Mouse (Mus musculus) thymus, postnatal 0 days (tissue): ENCODE results near the gene Eif4e2. TPM values are rescaled to one million over a fixed set of nuclear protein-coding genes. Genes with fewer than 3 reads are reported as not detected.

Experiments used
- DNase-seq: peaks from one replicate; pipeline ENCODE4 v3.0.0-alpha.2; 2015; ENCODE audit warnings: low spot score
- polyA plus RNA-seq: library from polyadenylated mRNA; unstranded; fragments of >200 nt; fragmentation: Nextera tagmentation; extraction: Ambion mirVana; gene quantifications from 2 replicates; pipeline ENCODE4 v1.2.1, GENCODE M21; 2015

The Eif4e2 gene
- polyA plus RNA-seq: 167 and 170 TPM in 2 replicates

DNA sequence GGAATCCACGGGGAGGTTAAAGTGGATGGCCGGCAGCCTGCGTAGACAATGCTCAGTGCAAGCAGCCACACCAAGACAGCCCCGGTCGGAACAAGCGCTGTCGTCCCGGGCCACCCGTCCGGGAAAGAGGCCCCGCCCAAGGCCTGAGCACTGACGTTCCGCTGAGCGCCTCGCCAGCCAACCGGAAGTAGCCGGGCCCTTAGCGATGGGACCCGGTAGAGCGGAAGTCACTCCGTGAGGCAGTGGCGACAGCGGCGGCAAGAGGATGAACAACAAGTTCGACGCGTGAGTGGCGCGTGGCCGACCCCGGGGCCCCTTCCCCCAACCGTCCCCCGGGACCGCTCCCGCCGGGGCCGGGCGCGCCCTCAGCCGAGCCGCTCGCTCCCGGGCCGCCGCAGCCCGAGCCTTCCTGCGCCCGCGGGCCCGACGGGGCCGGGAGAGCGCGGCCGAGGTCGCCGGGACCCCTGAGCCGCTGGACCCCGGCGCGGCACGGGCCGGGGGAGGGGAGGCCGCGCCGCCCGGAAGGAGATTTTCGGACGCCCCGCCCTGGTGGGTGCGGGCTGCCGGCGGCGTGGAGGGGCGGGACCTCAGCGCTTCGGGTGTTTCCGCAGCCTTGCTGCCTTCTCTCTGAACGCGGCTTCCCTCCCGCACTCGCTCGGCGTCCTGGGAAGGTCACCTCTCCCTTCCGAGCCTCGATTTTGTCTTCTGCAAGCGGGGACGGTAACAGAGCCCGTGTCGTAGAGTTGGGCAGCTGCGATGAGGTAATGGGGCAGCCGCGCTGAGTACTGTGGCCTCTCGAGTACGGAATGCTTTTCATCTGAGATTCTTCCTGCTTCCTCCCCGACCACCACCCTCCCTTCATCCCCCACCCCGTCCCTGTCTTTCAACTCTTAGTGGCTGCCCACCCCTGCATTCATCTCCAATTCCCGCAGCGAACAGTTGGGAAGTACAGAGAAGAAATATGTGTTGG is at the start of gene Eif4e2:
TSS of gene Eif4e2 (plus strand) at position 180 of the 970 bp plus-strand sequence.
- DNase-seq: peak; percentile 94

DNA sequence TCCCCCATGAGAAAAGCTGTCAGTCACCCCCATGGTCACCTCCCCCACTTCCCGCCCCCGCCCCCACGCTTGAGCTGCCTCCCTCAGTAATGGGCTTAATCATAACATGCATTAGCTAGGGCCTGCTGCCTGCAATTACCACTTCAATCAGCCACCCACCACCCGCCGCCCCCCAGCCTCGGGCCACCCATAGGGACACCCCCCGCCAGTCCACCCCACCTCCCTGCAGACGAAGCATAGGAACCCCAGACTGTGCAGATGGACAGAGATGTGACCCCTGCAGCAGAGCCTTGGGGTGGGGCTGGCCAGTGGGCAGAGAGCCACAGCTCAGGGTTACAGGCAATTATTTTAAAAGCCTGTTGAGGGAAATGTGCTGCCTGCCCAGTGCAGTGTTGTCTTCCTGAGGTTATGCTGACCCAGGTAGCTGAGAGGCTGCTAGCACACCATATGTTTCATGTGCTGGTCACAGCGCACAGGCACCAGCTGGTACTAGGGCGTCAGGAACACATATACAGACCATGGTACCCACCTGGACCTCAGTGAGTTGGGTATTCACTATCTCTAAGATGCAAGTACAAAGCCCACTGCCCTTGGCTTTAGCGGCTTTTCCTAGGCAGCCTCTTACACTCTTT is 49.4 kb upstream of the Eif4e2 start:
- DNase-seq: no peak

DNA sequence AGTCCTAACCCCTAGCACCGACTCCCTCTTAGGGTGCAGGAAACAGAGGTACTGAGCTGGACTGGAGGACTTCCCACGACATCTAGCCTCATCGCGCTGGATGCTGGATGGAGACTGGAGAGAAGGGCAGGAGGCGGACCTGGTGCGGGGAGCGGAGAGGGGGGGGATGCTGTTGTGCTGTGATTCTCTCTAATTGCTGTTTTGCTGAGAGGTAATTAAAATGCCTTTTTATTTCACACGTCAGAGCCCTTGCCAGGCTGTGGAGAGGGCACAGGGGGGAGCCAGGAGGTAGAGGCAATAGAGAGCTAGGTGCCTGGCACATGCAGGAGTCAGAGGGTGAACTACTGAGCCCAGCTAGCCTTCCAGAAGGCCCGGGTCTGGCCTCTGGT is 48.9 kb upstream of the Eif4e2 start:
- no peak for DNase-seq

DNA sequence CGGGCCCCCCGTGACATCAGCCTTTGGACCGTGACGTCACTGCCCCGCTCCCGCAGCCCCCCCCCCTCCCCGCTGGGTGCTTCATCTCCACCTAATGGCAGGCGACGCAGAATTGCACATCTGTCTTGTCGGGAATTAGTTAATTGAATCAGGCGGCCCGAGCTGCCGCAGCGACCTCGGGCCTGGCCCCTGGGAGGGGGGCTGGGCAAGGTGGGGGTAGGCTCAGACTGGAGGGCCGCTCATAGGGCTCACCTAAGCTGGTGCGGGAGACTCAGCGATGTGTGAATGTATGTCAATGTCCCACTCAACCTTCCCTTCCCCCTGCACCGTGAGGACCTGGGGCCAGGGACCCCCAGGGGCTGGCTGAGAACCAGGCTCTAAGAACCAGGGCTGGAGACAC is 43.3 kb upstream of the Eif4e2 start:
- DNase-seq: no peak

DNA sequence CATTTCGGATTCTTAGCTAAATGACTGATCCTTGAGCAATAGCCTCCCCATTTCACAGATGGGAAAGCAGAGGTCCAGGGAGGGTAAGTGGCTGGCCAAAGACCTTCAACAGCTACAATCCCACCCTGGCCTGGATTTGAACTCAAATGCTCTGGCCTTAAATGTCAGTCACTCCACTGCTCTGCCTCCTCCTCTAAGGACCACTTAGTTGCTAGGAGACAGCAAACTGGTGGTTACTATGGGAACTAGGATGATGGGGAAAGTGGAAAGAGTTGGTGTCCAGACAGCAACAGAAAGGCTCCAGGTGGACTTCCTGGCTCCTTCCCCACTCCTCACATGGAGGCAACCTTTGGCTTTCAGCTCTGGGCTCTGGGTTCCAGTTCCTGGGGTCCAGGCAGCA is 42.4 kb upstream of the Eif4e2 start:
- no peak for DNase-seq

DNA sequence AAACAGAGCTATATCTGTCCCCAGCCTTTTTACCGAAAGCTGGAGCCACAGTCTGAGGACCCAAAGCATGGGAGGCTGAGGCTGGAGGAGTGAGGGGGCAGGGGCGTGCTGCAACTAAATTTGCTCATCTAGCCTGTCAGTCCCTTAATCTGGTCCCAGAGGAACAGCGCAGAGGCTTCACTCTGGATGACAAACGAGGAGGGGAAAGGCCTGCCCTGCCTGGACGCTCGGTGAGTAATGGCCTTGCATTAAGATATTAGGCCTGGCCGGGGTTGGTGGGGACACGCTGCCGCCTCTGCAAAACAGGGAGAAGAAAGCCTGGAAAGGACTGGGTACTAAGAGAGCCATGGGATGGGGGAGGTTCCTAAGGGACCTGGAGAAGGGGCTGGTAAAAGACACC is 41.4 kb upstream of the Eif4e2 start:
- DNase-seq: no peak

DNA sequence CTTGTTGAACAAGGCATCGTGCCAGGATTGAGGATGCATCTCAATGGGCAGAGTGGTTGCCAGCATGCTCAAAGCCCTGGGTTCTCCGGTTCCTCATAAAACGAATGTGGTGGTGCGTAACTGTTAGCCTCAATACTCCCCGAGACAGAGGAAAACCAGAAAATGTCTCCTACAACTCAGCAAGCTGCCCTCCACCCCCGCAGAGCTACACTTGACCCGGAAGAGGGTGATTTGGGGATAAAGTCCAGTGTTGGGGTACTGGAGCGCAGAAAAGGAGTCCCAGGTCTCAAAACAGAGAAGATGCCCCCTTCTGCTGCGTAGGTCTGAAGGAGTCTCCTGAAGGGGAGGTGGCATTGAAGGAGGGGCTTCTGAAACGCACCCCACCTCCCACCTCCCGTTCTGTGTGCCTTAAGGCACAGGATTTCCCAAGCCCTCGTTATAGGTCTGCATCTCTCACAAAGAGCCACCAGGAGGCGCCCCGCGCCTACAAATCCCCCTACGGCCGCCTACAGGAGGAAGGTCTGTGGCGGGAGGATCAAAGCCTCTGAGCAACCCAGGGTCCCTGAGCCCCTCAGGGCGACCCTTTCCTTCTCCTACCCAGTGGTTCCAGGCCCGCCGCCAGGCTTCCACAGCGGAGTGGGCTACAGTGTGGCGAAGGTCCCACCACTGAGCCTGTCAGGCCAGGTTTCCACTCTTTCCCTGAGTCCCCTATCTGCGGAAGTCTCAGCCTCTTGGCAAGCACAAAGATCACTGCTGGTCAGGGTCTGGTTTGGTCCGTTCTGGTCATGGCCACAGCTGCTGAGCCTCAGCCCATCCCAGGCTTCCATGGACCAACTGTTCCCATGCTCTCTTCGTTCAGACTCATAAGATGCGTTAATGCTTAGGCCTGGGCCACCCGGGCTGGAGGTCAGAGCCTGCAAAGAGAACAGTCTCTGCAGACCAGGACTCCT is 39.4 kb upstream of the Eif4e2 start:
- DNase-seq: peak; percentile 73

DNA sequence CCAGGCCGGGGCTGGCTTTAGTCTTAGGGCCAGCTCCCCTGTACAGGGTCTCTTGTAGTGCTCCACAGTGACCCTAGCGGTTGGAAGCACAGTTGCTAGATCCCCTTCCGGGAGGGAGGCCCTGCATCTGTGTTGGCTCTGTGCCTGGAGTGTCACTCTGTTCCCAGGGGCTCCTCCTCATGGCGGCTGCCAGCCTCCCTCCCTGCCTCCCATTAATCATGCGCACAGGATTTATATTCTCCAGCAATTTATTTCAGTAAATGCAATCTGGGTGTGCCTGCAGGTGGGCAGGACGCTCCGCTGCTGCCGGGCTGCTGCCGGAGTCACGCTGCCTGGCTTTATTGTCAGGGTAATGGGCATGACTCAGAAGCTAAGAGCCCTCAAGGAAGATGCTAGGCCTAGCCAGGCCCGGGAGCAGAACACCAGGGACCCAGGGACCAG is 37.8 kb upstream of the Eif4e2 start:
- no peak for DNase-seq

DNA sequence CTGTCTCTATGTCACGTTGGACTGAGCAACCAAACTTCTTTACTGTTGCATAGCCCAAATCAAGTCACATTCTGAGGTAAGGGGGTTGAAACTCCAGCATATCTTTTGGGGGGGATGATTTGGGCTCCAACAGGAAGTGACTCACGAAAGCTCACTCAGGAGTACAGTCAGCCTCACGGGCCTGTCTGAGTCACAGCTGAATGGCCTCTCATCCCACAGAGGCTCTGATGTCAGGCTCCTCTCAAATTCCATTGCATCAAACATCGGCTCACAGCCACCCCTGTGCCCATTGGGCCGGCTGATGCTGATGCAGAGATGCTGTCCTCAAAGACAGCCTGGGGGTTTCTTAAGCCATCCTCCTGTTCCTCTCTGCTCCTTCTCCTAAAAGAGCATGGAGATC is 32.8 kb upstream of the Eif4e2 start:
- DNase-seq: no peak

DNA sequence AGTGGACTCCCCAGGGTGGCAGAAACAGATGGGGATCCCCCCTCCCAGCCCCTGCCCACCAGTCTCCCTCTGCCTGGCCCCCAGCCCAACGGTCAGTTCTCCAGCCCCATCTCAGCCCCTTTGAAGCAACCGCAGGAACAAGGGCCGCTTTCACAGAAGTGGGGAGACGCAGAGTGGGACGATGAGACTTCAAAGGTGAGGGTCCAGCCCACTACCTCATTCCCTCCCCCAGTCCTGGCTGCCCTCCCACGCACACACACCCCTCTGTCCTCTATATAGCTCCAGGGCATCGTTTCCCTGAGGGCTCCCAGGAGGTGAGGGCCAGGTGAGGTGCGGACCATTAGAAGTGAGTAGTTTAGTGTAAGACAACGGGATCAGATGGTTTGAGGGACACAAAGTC is 30.7 kb upstream of the Eif4e2 start, which contains the start of gene Prss56:
TSS of gene Prss56 (plus strand) at position 301 of the 400 bp plus-strand sequence.
- DNase-seq: no peak

DNA sequence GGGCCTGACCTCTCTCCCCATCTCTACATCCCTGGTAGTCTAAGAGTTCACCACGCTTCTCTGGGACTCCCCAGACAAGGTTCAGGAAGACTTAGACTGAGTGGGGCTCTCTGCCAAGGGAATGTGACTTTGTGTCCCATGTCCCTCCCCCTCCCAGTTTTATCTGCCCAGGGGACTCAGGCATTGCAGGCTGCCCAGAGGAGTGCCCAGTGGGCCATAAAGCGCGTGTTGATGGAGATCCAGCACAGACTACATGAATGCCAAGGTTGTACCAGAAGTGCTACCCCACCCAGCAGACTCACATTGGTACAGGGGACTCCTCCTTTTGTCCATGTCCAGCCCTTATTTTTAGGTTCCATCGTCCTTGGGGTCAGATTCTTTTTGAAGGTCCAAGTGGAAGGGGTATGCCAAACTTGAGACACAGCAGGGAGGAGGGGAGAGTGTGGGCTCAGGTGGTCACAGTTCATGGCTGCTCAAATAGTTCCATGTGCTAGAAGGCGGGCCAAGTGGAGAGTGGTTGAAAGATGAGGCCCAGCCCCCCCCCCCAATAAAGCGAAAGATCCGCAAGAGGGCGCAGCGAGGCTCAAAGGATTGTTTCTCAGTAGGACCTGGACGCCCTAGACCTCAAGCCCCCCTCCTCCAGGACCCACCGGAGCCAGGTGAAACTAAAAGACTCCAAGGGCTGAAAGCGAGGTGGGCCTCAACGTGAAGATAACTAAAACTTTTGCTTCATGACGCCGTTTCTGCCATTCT is 29.5 kb upstream of the Eif4e2 start:
- DNase-seq: no peak

DNA sequence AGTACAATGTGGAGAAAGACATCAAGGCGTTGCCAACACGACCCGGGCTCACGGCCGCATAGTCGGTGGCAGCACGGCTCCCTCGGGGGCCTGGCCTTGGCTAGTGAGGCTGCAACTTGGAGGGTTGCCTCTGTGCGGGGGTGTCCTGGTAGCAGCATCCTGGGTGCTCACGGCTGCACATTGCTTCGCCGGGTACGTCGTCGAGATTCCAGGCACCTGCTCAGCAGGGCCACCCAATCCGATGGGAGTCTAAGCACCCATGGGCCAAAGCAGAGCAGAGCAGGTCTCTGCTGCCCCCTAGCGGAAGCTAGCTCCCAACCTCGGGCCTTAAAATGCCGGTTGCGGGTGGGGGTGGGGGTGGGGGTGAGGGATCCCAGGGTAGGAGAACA is 29.0 kb upstream of the Eif4e2 start:
- peak; percentile 73 for DNase-seq

DNA sequence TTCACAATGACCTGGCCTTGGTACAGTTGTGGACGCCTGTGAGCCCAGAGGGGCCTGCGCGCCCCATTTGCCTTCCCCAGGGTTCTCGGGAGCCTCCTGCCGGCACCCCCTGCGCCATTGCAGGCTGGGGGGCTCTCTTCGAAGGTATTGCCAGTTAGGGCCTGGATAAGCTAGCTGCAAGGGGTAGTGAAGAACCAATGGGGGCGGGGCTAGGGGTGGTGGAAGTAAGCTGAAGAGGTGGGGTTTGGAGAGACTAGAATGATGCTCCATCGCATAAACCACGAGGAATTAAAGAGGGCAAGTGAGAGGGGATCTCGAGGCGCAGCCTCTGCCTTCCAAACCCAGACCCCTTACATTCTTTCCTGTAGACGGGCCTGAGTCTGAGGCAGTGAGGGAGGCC is 28.2 kb upstream of the Eif4e2 start:
- DNase-seq: peak; percentile 24

DNA sequence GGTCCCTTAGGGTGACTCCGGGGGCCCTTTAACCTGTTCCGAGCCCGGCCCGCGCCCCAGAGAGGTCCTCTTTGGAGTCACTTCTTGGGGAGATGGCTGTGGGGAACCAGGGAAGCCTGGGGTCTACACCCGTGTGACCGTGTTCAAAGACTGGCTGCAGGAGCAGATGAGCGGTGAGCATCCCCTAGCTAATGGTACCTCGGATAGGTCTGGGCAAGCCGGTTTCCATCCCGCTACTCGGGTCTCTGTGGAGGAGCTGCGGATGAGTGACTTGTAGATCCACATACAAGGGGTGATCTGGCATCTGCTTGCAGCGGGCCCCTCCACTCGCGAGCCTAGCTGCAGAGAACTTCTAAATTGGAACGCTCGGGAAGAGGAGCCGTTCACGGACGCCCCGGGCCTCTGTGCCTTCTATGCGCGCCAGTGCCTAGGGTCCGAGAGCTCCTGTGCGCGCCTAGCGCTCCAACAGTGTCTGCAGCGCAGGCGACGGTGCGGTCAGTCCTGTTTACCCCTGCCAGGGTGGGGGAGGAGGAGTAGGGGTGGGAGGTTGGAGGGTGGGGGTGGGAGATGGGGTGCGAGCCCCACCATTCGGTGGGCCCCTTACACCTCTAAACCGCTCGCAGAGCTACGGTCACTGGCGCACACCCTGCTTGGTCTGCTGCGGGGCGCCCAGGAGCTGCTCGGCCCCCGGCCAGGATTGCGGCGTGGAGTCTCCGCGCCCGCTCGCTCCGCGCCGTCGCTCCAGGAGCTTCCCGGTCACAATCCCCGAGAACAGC is 27.3 kb upstream of the Eif4e2 start:
- DNase-seq: no peak

DNA sequence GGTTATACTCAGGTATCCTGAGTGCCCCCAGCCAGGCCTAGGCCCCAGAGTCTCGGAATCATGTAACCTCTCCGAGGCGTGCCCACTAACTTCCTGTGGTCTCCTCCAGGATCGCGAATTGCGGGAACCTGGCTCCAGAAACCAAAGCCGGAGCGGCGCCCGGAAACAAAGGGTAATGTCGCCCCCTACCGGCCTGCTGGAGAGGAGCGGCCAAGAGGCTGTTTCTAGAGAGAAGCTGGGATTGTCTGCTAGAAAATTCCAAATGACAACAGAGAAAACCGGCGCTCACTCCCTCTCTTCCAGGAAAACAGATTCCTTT is 26.7 kb upstream of the Eif4e2 start:
- peak; percentile 66 for DNase-seq

DNA sequence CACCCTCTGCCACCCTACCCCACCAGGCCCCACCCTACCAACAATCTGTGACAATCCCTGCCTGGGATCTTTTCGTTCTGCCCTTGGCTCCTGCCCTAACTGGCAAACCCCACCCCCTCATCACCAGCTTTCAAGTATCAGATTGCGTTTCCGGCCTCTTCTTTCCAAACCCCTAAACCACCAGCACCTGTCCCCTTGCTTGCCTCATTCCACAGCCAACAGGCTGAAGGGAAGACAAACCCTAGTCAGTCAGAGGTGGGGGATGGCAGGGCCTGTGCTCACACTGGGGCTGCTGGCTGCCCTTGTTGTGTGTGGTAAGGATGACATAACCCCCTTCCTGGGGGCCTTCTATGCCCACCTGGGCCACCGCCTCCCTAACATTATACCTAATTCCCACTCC is 23.3 kb upstream of the Eif4e2 start, which contains the start of gene Chrnd:
TSS of gene Chrnd (plus strand) at position 179 of the 400 bp plus-strand sequence.
- peak; percentile 40 for DNase-seq

DNA sequence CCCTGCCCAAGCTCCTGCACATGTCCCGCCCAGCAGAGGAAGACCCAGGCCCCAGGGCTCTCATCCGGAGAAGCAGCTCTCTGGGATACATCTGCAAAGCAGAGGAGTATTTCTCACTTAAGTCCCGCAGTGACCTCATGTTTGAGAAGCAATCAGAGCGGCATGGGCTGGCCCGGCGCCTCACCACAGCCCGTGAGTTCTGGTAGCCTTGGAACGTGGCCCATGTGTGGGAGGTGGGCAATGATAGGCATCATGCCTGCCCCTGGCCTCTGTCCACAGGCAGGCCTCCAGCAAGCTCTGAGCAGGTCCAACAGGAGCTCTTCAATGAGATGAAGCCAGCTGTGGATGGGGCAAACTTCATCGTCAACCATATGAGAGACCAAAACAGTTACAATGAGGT is 16.4 kb upstream of the Eif4e2 start:
- no peak for DNase-seq

DNA sequence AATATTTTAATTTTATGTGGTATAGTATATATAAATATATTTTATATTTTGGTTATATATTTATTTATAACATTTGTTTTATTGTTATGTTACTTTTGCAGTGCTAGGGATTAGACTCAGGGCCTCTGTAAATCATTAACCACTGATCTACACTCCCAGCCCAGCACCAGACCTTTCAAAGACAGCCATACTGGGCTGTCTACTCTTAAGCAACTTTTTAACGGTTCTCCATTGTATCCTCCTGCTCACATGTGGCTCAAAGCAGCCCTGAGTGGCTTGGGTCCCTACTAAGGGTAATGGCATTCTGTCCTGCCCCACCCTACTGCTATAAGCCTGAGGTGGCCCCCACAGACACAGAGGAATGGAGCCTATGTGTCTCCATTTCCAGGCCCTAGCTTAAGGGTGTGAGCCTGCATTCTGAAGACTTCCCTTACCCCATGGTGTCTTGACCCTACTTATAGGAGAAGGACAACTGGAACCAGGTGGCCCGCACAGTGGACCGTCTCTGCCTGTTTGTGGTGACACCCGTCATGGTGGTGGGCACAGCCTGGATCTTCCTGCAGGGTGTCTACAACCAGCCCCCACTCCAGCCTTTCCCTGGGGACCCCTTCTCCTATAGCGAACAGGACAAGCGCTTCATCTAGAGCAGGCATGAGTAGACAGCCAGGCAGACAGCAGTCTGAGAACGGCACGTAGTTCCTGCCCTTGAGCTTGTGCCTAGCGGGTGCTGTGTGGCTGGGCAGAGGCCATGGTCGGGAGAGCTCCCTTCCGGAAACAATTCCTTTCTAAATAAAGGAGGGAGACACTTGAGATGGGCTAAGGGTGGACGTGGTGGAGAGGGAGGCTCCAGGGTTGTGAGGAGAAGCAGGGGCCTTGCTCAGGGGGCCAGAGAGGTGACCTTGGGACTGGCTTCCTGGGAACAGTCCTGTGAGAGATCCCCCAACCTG is 15.3 kb upstream of the Eif4e2 start:
- DNase-seq: no peak

DNA sequence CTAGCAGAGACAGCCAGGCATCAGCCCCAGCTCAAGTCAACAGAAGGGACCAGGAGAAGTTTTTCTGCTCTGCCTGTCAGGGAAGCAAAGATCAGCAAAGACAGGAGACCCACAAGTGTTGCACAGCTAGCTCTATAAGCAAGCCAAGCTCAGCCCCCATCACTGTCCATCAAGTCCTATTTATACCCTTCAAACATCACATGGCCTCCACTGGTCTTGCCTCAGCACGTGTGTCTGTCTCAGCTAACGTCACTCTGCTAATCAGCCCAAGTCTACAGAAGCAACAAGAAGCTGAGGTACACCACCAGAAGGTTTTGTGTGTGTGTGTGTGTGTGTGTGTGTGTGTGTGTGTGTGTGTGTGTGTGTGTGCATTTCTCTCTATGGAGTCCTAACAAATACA is 12.9 kb upstream of the Eif4e2 start:
- DNase-seq: no peak
